Mouse (Mus musculus) intestine, embryonic 14.5 days (tissue): Measurements from ENCODE around the gene Iqcd. TPM values are rescaled to one million over a fixed set of nuclear protein-coding genes. Genes with fewer than 3 reads are reported as not detected.

Experiments used
- ATAC-seq: fragments of 200-750 bp; cut with Nextera tagmentation; replicated peaks from 2 replicates; pipeline ENCODE4 v1.8.0; 2017; ENCODE audit warnings: low read depth, moderate number of reproducible peaks, moderate TSS enrichment, moderate library complexity; ENCODE audit not compliant: low FRiP score, low TSS enrichment
- DNase-seq: peaks from one replicate; pipeline ENCODE4 v3.0.0-alpha.2; 2018; ENCODE audit warnings: low spot score
- H3K27ac ChIP-seq: fragments of 300-500 bp; sonication (generic); 2 replicates; pipeline ENCODE4 v1.5.1; 2014; ENCODE audit warnings: low read depth, mild to moderate bottlenecking, control low read depth
- H3K27me3 ChIP-seq: fragments of 300-500 bp; sonication (generic); replicated peaks from 2 replicates; pipeline ENCODE4 v1.6.1; 2014; ENCODE audit warnings: low read length, control low read depth; ENCODE audit not compliant: control insufficient read depth, insufficient read depth
- H3K36me3 ChIP-seq: fragments of 300-500 bp; sonication (generic); 2 replicates; pipeline ENCODE4 v1.6.1; 2014; ENCODE audit warnings: low read length, control low read depth; ENCODE audit not compliant: control insufficient read depth, insufficient read depth
- H3K4me1 ChIP-seq: fragments of 300-500 bp; sonication (generic); replicated peaks from 2 replicates; pipeline ENCODE4 v1.6.1; 2014; ENCODE audit warnings: low read length, control low read depth, mixed read lengths; ENCODE audit not compliant: control insufficient read depth, insufficient read depth
- H3K4me2 ChIP-seq: fragments of 300-500 bp; sonication (generic); 2 replicates; pipeline ENCODE4 v1.6.1; 2014; ENCODE audit warnings: low read length
- H3K4me3 ChIP-seq: fragments of 300-500 bp; sonication (generic); 2 replicates; pipeline ENCODE4 v1.5.1; 2014; ENCODE audit warnings: low read depth, low read length, control low read depth, mixed read lengths
- H3K9ac ChIP-seq: fragments of 300-500 bp; sonication (generic); 2 replicates; pipeline ENCODE4 v1.6.1; 2014; ENCODE audit warnings: mild to moderate bottlenecking, low read length
- H3K9me3 ChIP-seq: fragments of 300-500 bp; sonication (generic); 2 replicates; pipeline ENCODE4 v1.6.1; 2016; ENCODE audit warnings: low read length, control low read depth; ENCODE audit not compliant: control insufficient read depth
- WGBS: fragments of 180-500 bp; shearing (Covaris S2); extraction: QIAGEN DNeasy Blood & Tissue Kit; methylation state at CpG from one replicate; pipeline ENCODE4 v1.1.7; 2014; 5-methylcytosine and 5-hydroxymethylcytosine counted together
- polyA plus RNA-seq: library from polyadenylated mRNA; unstranded; fragments of >200 nt; fragmentation: Nextera tagmentation; extraction: Ambion mirVana; gene quantifications from 2 replicates; pipeline ENCODE4 v1.2.1, GENCODE M21; 2014

Iqcd gene
- polyA plus RNA-seq, 1 experiment from 2014 or later, result 0.24 TPM

GRCm38 (mm10) chr5:120587940-120588568, 762 bp upstream of the Iqcd start:
- WGBS, result 1% methylated on average over 26 of the region's 29 CpGs
- Histone ChIP-seq H3K9ac (peak overlapping the region; percentile 77), H3K4me3 (peak overlapping the region; percentile 84), H3K36me3 (peaks cover 20% of the 10 kb centered on the region), H3K27ac (peak overlapping the region; percentile 69; the same call in 1 of the 2 replicates), H3K27me3 (no peaks in the 10 kb centered on the region), H3K4me2 (peak overlapping the region; percentile 97), H3K4me1 (peaks cover 18% of the 10 kb centered on the region), H3K9me3 (no peaks in the 10 kb centered on the region)
- peak; percentile 7 for ATAC-seq
- DNase-seq, result no peak

DNA sequence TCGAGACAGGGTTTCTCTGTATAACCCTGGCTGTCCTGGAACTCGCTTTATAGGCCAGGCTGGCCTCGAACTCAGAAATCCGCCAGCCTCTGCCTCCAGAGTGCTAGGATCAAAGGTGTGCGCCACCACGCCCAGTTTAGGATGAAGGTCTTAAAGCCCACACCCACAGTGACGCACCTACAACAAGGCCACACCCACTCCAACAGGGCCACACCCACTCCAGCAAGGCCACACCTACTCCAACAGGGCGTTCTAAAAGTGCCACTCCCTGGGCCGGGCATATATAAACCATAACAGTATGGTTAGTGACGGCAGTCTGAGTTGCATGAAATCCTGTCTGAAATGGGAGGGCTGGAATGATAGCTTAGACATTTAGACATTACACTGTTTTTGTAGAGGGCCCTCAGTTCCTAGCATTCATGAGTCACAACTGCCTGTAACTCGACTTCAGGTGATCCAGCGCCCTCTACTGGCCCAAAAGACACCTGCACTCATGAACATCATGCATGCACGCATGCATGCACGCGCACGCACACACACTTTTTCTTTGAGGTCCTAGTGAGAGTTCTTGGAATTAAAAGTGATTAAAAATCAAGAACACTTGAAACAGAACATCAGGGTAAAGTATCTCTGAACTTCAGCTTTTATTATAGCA, 1.7 kb downstream of the Iqcd start:
- Histone ChIP-seq H3K4me3 (no peak overlapping the region), H3K4me2 (no peak overlapping the region), H3K27ac (no peak overlapping the region), H3K36me3 (no peaks in the 10 kb centered on the region), H3K9ac (no peak overlapping the region), H3K4me1 (peaks cover 18% of the 10 kb centered on the region), H3K9me3 (no peaks in the 10 kb centered on the region), H3K27me3 (no peaks in the 10 kb centered on the region)
- no peak for ATAC-seq
- 70% methylated on average over 16 of the region's 16 CpGs for WGBS
- no peak for DNase-seq

- Histone ChIP-seq H3K9ac (no peak overlapping the region), H3K4me2 (no peak overlapping the region), H3K27me3 (no peaks in the 10 kb centered on the region), H3K4me1 (peaks cover 6% of the 10 kb centered on the region; the same call in 1 of the 2 replicates), H3K4me3 (no peak overlapping the region), H3K36me3 (no peaks in the 10 kb centered on the region), H3K9me3 (no peaks in the 10 kb centered on the region), H3K27ac (no peak overlapping the region)
- DNase-seq (no peak), ATAC-seq (no peak)
- WGBS, result 65% methylated on average over 7 of the region's 7 CpGs
Observed at GRCm38 (mm10) chr5:120592141-120592540, 3.3 kb downstream of the Iqcd start.

GRCm38 (mm10) chr5:120594485-120594884, 5.7 kb downstream of the Iqcd start:
- DNase-seq, result no peak
- Histone ChIP-seq H3K9ac (no peak overlapping the region), H3K27me3 (no peaks in the 10 kb centered on the region), H3K9me3 (no peaks in the 10 kb centered on the region), H3K36me3 (no peaks in the 10 kb centered on the region), H3K4me2 (no peak overlapping the region), H3K4me1 (no peaks in the 10 kb centered on the region), H3K27ac (no peak overlapping the region), H3K4me3 (no peak overlapping the region)
- no peak for ATAC-seq
- WGBS, result 85% methylated on average over 6 of the region's 6 CpGs

- DNase-seq (no peak), ATAC-seq (no peak)
- no peaks in the 10 kb centered on the region for H3K4me1 ChIP-seq
- H3K36me3 ChIP-seq, result no peaks in the 10 kb centered on the region
- H3K9ac ChIP-seq, result no peak overlapping the region
- no peak overlapping the region for H3K4me3 ChIP-seq
- no peaks in the 10 kb centered on the region for H3K9me3 ChIP-seq
- 90% methylated on average over 6 of the region's 6 CpGs for WGBS
- H3K4me2 ChIP-seq, result no peak overlapping the region
- H3K27me3 ChIP-seq, result no peaks in the 10 kb centered on the region
- no peak overlapping the region for H3K27ac ChIP-seq
Observed at GRCm38 (mm10) chr5:120599625-120600024, 10.8 kb downstream of the Iqcd start.

DNA sequence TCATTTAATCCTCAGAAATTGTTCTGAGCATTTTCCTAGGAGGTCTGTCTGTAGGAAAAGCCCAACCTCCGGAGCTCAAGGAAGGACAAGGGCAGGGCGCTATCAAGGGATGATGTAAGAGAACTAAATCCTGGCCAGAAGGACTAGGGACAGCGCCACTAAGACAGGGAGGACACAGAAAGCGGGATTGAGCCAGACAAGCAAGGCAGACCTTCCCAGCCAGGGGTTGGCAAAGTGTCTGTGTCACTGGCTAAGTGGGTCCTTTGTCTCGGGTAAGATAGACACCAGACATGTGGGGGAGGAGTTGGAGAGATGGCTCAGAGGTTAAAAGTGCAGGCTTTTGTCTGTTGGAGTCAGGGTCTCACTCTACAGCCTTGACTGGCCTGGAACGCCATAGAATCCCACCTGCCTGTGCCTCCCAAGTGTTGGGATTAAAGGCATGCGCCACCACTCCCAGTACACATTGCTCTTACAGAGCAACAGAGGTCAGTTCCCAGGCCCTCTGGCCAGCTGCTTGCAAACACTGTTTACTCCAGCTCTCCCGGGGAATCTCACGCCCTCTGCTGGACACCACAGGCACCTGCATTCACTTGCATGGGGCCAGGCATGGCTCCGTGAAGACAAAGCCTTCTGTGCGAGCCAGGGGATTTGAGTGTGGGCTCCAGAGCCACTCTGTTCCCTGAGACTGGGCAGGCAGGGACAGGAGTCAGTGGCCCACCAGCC, 12.3 kb downstream of the Iqcd start:
- ATAC-seq, result no peak
- Histone ChIP-seq H3K4me3 (no peak overlapping the region), H3K36me3 (no peaks in the 10 kb centered on the region), H3K4me1 (no peaks in the 10 kb centered on the region), H3K27ac (no peak overlapping the region), H3K9me3 (no peaks in the 10 kb centered on the region), H3K9ac (no peak overlapping the region), H3K27me3 (no peaks in the 10 kb centered on the region), H3K4me2 (no peak overlapping the region)
- no peak for DNase-seq
- WGBS, result 47% methylated on average over 11 of the region's 11 CpGs

DNA sequence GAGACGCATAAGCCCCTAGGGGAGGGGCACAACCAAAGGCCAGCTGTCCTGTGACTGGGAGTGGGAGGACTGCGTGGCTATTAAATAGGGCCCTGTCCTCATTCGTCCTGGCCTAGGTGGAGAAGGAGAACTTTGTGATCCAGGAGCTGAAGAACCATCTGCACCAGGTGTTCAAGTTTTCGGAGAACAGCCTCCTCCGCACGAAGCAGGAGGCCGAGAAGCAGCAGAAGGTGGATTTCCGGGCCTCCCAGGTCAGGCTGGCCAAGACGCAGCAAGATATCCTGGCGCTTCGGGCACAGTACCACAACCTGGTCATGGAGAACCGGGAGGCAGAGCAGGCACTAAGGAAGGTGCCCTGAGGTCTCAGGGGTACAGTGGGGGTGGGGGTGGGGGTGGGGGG, 13.4 kb downstream of the Iqcd start:
- no peak overlapping the region for H3K27ac ChIP-seq
- 91% methylated on average over 12 of the region's 12 CpGs for WGBS
- H3K4me1 ChIP-seq, result no peaks in the 10 kb centered on the region
- H3K36me3 ChIP-seq, result no peaks in the 10 kb centered on the region
- no peak overlapping the region for H3K4me3 ChIP-seq
- H3K27me3 ChIP-seq, result no peaks in the 10 kb centered on the region
- no peaks in the 10 kb centered on the region for H3K9me3 ChIP-seq
- ATAC-seq, result no peak
- DNase-seq, result no peak
- no peak overlapping the region for H3K4me2 ChIP-seq
- H3K9ac ChIP-seq, result no peak overlapping the region

- Histone ChIP-seq H3K4me2 (no peak overlapping the region), H3K4me1 (no peaks in the 10 kb centered on the region), H3K36me3 (0 out of 2 replicates have a peak, but pooled peaks cover 3% of the 10 kb centered on the region), H3K27me3 (no peaks in the 10 kb centered on the region), H3K9ac (no peak overlapping the region), H3K27ac (no peak overlapping the region), H3K9me3 (no peaks in the 10 kb centered on the region), H3K4me3 (no peak overlapping the region)
- WGBS, result 68% methylated on average over 7 of the region's 7 CpGs
- no peak for DNase-seq
- no peak for ATAC-seq
Observed at GRCm38 (mm10) chr5:120603515-120603914, 14.7 kb downstream of the Iqcd start.
